Mouse (Mus musculus): ENCODE measurements around the gene Slco2a1.

Slco2a1 gene

DNA sequence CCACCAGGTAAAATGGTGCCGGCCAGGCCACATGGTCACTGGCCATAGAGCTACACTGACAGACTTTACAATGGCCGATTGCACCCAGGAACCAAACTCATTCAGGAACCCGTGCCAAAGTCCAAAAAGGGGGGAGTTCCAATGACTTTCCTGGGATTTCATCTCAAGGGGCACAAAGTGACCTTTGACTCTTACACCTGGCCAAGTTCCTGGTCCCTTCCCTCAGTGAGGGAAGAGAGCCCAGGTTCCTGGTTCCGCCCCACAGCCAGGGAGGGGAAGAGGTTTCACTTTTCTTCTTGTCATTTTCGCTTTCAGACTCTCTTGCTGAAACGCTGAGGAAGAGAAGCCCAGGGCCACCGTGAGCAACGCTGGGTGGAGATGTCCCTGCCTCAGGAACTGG lies at the start of gene Slco2a1:
Slco2a1 (plus strand) TSS at position 251 of the 400 bp plus-strand sequence.
- DNase-seq (ENCODE audit: low spot score) = no peak

DNA sequence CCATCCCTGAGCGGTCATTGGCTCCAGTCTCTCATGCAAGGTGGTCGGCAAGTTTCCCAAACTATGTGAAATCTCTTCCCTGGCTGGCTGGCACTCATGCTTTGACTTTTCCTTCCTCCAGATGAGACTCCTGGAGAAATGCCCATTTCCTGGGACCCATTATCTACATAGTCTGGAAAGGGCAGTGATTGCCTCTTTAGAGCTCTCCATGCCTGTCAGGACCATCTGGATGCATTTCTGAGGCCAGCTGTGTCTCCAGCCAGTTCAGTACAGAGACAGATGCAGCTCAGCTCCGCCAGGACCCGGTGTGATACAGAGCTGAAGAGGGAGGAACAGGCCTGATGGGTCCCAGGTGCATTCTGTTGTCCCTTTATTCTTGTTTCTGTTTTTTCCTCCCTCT lies 46.3 kb upstream of the Slco2a1 start:
- DNase-seq (ENCODE audit: low spot score) = no peak

DNA sequence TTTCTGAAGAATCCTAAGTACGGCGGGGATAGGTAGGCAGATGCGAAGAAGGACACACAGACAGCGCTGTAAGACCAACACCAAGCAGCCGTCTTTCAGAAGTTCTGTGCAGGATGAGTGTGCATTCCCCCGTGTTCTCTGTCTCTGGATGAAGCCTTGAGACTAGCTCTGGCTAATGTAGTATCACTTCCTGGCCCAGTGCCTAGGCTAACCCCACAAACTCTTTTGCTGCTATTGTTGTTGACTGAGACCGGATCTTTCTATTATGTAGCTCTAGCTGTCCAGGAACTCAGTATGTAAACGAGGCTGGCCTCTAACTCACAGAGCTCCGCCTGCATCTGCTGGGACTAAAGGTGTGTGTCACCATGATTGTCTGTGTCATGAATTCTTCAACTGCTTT lies 43.6 kb upstream of the Slco2a1 start:
- DNase-seq (ENCODE audit: low spot score) = no peak

DNA sequence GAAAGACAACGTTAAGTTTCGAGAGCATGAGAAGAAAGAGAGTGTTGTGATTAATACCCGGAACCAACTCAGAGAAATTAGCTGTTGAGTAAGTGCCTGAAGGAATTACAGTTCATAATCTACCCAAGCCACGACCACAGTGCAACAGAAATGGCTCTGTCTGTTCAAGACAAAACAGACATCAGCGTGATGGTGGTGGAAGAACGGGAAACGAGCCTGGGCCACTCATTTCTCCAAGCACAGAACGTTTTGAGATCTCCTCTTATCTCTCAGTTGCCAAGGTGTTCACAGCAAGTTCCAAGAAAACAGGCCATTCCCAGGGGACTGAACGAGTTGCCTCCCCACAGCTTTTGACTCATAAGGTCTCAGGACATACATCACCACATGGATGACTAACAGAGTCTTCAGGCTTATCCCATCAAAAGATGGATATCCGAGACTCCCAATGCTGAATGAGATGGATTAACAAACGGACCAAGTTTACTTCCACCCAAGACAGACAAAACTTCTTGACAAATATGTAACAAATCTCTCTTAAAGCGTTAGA lies 42.0 kb upstream of the Slco2a1 start:
- no peak for DNase-seq (ENCODE audit: low spot score)

DNA sequence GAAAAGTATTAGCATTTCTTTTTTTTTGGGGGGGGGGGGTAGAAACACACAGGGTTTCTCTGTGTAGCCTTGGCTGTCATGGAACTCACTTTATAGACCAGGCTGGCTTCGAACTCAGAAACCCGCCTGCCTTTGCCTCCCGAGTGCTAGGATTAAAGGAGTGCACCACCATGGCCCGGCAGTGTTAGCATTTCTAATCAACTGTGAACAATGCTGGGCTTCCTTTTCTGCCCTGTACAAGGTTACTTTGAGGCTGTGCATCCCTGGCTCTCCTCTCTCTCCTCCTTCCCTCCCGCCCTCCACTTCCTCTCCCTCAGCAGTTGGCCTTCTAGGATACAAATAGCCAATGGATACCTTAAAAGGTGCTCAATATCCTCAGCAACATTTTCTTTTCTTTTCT lies 39.8 kb upstream of the Slco2a1 start:
- DNase-seq (ENCODE audit: low spot score) = no peak

DNA sequence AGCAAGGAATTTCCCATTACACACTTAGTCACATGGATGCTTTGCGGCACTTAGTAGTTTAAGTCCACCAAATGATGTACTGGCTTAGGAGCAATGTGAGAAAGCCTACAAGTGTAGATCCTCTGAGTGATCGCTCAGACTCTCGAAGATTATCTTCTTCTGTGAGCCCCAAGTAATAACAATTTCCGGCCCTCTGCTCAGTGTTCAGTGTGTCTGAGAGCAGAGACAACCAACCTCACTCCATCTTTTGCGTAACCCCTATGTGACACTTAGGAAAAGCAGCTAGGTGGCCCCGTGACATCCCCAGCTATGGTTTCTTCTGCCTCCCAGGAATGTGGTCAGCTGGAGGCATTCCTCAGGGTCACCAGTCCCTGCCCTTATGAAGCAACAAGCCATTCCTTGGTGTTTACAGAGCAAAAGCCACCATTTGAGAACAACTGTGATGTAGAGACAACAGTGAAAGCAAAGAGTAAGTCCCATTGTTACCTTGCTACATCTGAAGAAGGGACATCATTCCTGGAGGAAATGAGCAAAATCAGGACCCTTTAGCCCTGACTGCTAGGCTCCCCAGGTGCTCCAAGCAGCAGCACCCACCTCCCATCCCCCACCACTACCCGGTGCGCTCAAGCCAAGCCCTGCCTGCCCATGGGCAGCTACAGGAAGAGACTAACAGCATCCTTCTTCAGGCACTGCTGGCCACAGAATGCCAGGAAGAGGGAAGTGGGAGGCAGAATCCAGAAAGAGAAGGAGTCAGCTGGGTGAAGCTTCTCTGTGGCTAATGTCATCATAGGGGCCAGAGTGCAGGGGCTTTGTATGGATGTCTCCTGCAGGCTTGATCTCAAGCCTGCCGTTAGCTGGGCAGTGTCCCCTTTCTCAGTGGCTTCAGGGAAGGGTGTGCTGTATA lies 37.2 kb upstream of the Slco2a1 start:
- no peak for DNase-seq (ENCODE audit: low spot score)

DNA sequence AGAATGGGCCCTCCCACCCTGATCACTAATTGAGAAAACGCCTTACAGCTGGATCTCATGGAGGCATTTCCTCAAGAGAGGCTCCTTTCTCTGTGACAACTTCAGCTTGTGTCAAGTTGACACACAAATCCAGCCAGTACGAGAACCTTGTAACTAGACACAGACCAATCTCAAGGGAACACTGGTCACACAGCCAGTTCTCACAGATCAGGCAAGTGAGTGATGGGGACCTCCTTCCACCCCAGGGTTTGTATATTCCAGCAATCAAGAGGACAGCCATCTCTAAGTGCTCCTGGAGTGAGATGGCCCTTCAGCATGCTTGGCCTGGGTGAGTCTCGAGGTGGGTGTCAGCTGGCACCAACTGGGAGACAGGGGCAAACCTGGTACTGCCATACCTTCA lies 32.6 kb upstream of the Slco2a1 start:
- DNase-seq (ENCODE audit: low spot score) = no peak

DNA sequence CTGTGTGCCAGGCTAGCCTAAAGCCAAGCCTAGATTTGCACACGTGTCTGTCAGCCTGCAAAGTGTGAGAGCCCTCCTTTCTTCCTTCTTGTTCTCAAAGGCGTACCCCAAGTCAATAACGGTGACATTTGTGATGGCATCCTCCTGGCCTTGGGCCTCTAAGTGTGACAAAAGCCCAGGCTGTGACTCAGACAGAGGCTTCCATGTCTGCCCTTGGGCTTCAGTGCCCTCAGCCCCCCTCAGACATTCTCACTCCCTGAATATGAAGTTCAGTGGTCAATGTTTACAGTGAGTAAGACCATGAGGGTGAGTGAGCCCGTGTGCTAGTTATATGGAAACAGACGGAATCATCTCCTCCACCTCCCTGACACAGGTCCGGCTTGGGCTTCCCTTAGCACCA lies 29.8 kb upstream of the Slco2a1 start:
- DNase-seq (ENCODE audit: low spot score) = no peak

DNA sequence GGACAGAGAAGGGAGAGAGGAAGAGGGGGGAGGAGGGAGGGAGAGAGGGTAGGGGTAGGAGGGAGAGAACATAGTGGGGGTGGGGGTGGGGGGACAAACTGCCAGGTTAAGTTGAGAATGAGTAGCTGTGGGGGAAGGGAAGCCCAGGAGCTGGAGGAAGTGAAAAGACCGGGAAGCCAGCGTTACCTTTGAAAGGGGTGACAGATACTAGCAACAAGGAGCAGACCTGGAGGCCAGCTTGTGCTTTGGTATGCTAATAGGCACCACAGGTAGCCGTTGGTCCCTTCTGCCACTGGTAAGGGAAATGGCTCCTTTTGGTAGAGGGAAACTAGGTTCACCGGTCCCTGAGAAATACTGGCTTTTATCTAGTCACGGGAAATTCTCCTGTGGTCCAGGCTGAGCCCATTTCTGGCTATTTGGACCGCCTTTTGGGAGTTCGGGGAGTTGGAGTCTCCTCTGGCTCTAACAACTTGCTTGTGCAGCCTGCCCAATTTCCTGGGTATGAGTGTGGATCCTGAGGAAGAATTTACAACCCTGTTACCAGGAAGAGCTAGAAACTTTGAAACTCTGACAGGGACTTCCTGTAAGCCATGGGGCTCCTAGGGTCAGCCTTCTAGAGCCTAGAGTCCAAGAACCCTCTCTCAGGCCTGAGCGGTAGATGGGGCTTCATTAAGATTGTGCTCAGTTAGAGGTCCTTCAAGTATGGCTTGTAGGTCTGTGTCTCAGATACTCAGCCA lies 27.0 kb upstream of the Slco2a1 start:
- no peak for DNase-seq (ENCODE audit: low spot score)

DNA sequence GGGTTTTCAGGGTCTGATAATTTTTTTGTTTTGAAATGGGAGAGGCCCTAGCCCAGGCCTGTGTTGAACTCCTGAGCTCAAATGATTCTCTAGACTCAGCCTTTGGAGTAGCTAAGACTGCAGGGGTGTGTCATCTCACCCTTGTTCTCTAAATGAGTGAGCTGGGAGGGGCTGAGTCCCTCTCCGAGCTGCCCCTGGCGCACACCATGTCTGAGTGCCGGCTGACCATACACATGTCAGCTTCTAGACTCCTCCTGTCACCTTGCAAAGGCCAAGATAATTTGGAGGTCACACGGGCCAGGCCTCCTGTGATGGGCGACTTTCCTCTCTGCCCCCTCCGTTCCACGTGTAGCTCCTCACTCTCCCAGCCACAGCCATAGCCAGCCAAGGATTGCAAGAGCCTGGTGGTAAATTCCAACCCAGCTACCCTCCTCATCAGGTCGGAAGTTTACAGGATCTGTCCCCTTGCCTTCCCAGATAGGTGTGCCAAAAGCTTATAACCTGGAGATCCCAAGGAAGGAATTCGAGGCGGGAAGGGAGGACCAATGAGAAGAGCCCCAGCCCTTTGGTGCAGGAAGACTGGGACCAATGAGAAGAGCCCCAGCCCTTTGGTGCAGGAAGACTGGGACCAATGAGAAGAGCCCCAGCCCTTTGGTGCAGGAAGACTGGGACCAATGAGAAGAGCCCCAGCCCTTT lies 26.3 kb upstream of the Slco2a1 start:
- DNase-seq (ENCODE audit: low spot score) = no peak

DNA sequence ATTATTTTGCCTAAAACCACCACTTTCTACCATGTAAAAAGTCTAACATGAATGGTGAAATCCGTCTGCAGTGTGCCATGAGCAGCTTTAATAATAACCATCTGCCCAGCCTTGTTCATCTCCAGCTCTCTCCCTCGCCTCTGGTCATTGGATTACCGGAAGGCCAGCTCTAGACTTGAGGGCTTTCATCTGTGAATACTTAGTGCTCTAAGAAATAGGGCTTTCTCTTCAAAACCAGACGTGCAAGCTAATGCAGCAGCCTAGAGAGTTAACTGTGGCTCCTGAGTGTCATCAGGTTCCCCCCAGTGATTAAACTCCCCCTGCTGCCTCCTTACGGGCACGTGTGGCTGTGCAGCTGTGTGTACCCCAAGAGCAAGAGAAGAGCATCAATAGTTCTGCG lies 25.2 kb upstream of the Slco2a1 start:
- no peak for DNase-seq (ENCODE audit: low spot score)

DNA sequence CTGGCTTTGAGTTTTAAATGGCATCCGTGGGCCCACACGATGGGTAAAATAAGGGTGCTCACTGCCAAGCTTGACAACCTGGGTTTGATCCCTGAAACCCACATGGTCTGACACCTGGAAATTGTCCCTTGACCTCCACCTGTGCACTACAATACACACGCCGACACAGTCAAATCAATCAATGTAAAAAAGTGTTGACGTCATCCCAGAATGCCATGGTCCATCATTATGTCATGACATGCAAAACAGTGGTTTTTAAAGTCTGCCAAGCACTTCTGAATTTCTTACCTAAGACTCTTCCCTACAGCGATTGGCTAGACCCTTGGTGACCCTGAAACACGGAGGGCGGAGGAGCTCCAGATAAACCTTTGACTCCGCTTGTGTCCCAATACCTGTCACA lies 23.9 kb upstream of the Slco2a1 start:
- no peak for DNase-seq (ENCODE audit: low spot score)

DNA sequence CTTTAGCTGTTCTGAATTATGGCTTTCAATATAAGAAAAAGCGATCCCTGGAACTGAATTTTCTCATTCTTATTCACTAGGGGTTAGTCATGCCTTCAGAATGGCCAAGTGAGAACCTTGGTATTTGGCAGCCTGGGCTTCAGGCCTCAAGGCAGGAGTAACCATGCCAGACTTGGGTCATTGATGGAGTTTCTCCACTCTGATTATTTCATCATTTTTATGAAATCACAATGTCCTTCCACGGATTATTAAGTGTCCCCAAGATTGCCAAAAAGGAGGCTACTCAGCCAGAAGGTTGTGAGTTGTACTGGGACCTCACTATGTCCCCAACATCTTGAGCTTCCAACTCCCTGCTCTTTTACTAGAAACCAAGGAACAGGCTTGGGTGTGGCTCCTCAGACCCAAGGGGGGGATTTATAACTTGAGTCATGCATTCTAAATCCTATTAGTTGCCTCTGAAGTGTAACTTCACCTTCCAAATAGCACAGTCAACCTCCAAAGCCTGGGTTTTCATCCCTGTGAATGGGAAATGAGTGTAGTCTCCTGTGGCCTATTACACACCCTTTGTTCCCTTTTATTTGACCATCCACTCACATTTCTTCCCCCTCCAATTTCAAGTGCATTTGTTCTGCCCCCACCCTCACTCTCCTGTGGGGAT lies 16.0 kb upstream of the Slco2a1 start:
- no peak for DNase-seq (ENCODE audit: low spot score)

DNA sequence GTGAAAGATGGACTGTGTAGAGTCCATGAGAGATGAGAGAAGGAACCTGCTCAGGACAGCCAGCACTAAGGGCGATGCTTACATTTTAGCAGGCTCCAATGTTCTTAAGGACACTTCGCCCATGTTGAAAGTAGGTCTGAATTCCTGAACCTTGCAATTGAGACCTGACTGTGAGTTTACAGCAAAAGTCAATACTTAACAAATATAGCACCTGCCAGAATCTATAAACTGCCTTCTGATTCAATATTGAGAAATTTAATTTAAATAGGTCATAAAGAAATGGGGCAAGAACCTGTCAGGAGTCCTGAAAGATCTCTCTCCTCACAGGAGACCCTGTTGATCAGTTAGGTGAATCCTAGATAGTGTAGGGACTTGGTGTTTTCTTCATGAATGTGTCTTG lies 12.6 kb upstream of the Slco2a1 start:
- no peak for DNase-seq (ENCODE audit: low spot score)

DNA sequence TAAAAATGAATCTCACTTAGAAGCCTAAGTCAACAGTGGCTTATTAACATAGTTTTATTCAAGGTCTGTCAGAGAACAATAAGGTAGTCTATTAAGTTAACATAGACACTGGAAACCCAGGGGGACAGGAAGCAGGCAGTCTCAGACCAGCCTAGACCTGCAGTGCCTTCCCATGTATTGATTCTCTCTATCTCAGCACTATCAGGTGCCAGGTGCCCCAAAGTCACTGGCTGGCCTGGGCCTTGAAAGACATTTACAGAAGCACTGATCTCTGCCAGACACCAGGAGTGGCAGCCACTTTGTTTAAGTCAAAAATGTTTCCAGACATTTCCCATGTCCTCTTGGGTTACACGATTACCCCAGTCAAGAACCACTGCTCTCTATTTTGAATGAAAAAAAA lies 11.4 kb upstream of the Slco2a1 start:
- DNase-seq (ENCODE audit: low spot score) = no peak

DNA sequence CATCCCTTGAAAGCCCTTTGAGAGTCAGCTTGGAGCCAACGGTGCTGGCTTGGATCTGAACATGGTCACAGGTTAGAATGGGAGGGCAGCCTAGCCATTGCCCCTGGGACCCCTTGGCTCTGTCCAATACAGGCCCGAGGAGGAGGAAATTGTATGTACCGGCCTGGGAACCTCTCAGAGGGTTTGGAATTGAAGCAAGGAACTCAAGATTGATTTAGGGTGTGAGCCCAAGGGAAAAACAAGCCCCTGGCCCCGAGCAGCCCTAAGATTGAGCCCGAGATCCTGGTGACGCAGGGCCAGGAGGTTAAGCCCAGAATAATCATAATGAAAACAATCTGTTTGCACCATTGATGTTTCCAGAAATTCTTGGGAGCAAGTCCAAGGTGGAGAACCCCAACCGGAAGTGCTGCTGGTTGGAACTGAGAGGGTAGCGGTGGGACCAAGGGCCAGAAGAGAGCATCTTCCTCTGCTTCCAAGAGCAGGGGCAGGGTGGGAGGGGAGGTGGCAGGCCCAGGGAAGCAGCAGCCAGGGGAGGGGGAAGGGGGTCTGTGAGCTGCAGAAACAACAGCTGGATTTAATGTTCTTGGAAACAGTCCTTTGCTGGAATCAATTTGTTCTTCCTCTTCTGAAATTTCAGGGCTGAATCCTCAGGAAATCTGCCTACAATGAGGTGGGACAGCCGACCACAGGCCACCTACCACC lies 10.6 kb upstream of the Slco2a1 start:
- DNase-seq (ENCODE audit: low spot score) = no peak

DNA sequence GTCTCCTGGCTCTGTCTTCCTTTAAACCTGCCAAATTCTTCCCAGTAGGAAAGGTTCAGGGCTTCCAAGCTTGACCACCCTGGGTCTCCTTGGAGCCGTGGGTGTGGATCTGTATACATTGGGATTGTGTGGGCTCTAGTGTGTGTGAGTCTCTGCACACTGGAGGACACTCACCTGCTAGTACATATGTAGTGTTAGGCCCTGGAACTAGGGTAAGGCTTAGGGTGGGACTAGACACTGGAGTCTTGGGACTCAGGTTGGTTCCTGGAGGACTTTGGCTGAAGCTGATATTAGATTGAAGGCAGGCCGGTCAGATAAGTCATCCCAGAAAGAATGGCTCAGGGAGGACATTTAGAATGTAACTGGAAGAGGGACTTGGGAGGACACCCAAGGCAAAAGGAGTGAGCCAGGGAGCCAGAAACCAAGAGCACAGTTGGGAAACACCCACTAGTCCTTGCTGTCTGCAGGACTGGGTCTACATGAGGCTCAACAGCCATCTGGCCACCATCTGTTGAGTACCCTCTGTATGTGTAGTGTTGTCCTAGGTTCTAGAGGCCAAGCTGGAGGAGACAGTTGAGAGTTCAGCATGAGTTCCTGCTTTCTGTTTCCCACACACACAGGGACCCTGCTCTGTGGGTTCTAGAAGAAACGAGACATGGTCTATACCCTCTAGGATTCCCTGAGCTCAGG lies 9.4 kb upstream of the Slco2a1 start:
- no peak for DNase-seq (ENCODE audit: low spot score)

DNA sequence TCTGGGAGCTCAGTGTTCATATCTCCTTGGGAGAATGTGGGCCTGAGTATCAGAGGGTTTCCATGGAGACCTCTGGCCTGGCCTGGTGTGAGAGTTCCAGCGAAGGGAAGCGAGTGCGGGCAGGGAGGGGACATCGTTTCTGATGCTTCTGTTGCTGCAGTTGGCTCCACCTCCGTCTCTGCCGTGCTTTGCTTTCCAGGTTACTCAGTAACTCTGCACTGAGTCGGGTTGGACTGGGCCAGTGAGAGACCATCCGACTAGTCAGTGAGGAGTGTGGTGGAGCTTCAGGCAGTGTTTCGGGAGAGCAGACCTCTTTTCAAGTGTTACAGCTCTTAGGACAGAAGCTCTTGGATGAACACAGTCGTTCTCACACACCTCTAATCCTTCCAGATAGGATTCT lies 8.6 kb upstream of the Slco2a1 start:
- no peak for DNase-seq (ENCODE audit: low spot score)

DNA sequence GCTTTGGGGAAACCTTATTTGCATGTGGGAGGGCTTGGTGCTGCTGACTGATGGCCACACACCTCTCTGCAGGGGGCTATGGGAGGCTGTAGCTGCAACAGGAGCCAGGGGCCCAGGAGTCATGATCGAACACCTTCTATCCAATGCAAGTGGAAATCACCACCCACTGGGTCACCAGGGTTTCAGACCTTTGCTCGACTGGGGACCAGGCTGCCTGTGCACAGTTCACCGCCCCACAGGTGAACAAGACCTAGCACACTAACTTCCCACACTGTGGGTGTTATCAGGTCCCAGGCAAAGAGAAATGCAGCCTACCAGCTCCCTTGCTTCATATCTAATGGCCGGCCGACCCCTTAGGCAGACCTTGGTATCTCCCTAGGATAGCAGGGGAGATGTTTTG lies 8.1 kb upstream of the Slco2a1 start:
- DNase-seq (ENCODE audit: low spot score) = no peak

DNA sequence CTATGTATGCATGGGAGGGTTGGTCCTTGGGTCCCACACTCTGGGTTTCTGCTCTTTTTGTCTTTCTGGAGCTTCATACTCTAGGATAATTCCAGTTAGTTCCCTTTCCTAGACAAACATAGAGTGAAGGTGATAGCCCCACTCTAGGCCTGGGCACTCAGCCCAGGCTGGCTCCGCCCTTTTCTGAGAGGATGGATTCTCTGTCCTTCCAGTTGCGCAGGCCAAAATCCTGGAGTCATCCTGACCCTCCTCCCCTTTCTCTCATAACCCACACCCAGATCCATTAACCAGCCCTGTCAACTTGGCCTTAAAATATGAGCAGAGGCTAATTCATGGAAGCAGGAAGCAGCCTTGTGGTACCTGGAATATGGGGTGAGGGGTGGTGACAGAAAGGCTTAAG lies 6.7 kb upstream of the Slco2a1 start:
- no peak for DNase-seq (ENCODE audit: low spot score)

DNA sequence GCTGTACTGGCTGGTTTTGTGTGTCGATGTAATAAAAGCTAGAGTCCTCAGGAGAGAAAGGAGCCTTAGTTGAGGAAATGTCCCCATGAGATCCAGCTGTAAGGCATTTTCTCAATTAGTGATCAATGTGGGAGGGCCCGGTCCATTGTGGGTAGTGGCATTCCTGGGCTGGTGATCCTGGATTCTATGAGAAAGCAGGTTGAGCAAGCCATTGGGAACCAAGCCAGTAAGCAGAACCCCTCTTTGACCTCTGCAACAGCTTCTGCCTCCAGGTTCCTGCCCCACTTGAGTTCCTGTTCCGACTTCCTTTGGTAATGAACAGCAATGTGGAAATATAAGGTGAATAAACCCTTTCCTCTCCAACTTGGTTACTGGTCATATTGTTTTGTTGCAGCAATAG lies 6.1 kb upstream of the Slco2a1 start:
- no peak for DNase-seq (ENCODE audit: low spot score)

Measured in T-cell, adult 2 months (primary cell).